Mouse (Mus musculus) cortical plate, adult 2 months (tissue): ENCODE measurements around the gene Scn8a.

ENCODE experiments used
- CTCF ChIP-seq: fragments of 200-500 bp; IDR thresholded peaks from 2 replicates; pipeline ENCODE4 v1.5.1; 2011; ENCODE audit warnings: mild to moderate bottlenecking, control low read depth, low read length; ENCODE audit not compliant: insufficient read depth; ENCODE audit errors: extremely low read depth
- POLR2A ChIP-seq: fragments of 200-500 bp; IDR thresholded peaks from 2 replicates; pipeline ENCODE4 v1.6.1; 2011; ENCODE audit warnings: mild to moderate bottlenecking, low read length, control low read depth; ENCODE audit not compliant: insufficient read depth; ENCODE audit errors: extremely low read depth

DNA sequence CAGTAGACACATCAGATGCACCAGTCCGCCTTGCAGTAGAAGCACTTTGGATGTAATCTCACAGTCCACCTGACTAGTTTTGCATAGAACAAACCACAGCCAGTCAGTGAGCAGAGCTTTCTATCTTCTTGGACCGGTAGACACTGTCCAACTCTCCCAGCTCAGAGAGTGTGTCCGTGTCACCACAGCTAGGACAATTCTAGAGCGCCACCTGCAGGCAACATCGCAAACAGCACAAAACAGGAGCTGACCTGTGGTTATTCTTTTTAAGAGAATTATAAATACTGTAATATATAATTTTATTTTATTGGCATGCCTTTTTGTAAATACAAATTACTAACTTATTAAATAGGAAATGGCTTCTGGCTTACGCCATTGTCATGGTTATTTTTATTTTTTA lies 173.0 kb downstream of the Scn8a start:
- TF ChIP-seq CTCF (peak; percentile 80), POLR2A (no peak)
